Mouse (Mus musculus) bone marrow macrophage, adult 2 months (primary cell): Measurements from ENCODE around the gene Fgf12.

Experiments
- CTCF ChIP-seq: IDR thresholded peaks from 2 replicates; pipeline ENCODE4 v1.5.1; 2012; ENCODE audit warnings: low read depth, mild to moderate bottlenecking, low read length, moderate library complexity
- POLR2A ChIP-seq: IDR thresholded peaks from 2 replicates; pipeline ENCODE4 v1.6.1; 2012; ENCODE audit warnings: mild to moderate bottlenecking, low read depth, low read length, borderline replicate concordance

GRCm38 (mm10) chr16:28626259-28626658, 126.6 kb downstream of the Fgf12 start:
- TF ChIP-seq CTCF (no peak), POLR2A (no peak)
